Mouse (Mus musculus) 416B (cell line): ENCODE measurements at regions not wholly inside any gene's neighbourhood (a gene's known extent, or its start where the extent isn't known, plus 50 kb on each side); places are given as distances from the start of the nearest gene placed in this dataset.

Source experiments
- DNase-seq: peaks from one replicate; pipeline ENCODE4 v3.0.0; 2011; ENCODE audit warnings: low read depth

- DNase-seq, result no peak
Measured at GRCm38 (mm10) chr2:79136619-79137458, 118.4 kb upstream of the Itga4 start.

- no peak for DNase-seq
Measured at GRCm38 (mm10) chr2:79137694-79138171, 117.5 kb upstream of the Itga4 start.

- DNase-seq, result no peak
Measured at GRCm38 (mm10) chr2:79138368-79139109, 116.7 kb upstream of the Itga4 start.

GRCm38 (mm10) chr2:79141961-79142360, 113.3 kb upstream of the Itga4 start:
- DNase-seq, result no peak

- DNase-seq, result no peak
Measured at GRCm38 (mm10) chr2:79143196-79143595, 112.0 kb upstream of the Itga4 start.

- peak; percentile 6 for DNase-seq
Measured at GRCm38 (mm10) chr2:79145897-79146296, 109.3 kb upstream of the Itga4 start.

- no peak for DNase-seq
Measured at GRCm38 (mm10) chr2:79146563-79146962, 108.7 kb upstream of the Itga4 start.

- peak; percentile 4 for DNase-seq
Measured at GRCm38 (mm10) chr2:79149012-79149698, 106.1 kb upstream of the Itga4 start.

- DNase-seq, result no peak
Measured at GRCm38 (mm10) chr2:79151610-79152009, 103.6 kb upstream of the Itga4 start.

GRCm38 (mm10) chr2:79152031-79152694, 103.1 kb upstream of the Itga4 start:
- no peak for DNase-seq

- DNase-seq, result no peak
Measured at GRCm38 (mm10) chr2:79152695-79153057, 102.5 kb upstream of the Itga4 start.

GRCm38 (mm10) chr2:79153070-79153469, 102.2 kb upstream of the Itga4 start:
- no peak for DNase-seq

GRCm38 (mm10) chr2:79158450-79159055, 96.7 kb upstream of the Itga4 start:
- no peak for DNase-seq

GRCm38 (mm10) chr2:79159336-79159735, 95.9 kb upstream of the Itga4 start:
- DNase-seq, result no peak

- DNase-seq, result peak; percentile 61
Measured at GRCm38 (mm10) chr2:79172967-79173919, 82.0 kb upstream of the Itga4 start.

GRCm38 (mm10) chr2:79174282-79174681, 80.9 kb upstream of the Itga4 start:
- DNase-seq, result no peak

- DNase-seq, result no peak
Measured at GRCm38 (mm10) chr2:79180782-79181181, 74.4 kb upstream of the Itga4 start.

- no peak for DNase-seq
Measured at GRCm38 (mm10) chr2:79183034-79183630, 72.1 kb upstream of the Itga4 start.

- no peak for DNase-seq
Measured at GRCm38 (mm10) chr2:79185234-79186101, 69.8 kb upstream of the Itga4 start.
